Mouse (Mus musculus) c-Kit-negative CD71-positive TER-119-positive erythroid progenitor cells, embryonic 14.5 days (primary cell): ENCODE results near the gene Olfr1303.

Experiments used
- DNase-seq: peaks from one replicate; pipeline ENCODE4 v3.0.0-alpha.2; 2013; ENCODE audit warnings: low read depth, low spot score

Olfr1303 gene

GRCm38 (mm10) chr2:111820240-111820639 lies at the start of gene Olfr1303:
Gene Olfr1303, minus strand, starts transcription at chr2:111820340.
- no peak for DNase-seq

GRCm38 (mm10) chr2:111812936-111813335 lies 7.2 kb downstream of the Olfr1303 start:
- DNase-seq: no peak

GRCm38 (mm10) chr2:111777129-111777528 lies 43.0 kb downstream of the Olfr1303 start, which contains the start of gene Olfr1302:
Gene Olfr1302, plus strand, starts transcription at chr2:111777429.
- no peak for DNase-seq
